Mouse (Mus musculus) cerebellum, adult 9-10 months (tissue): Measurements from ENCODE around the gene Medag.

Source experiments
- DNase-seq: peaks from one replicate; pipeline ENCODE4 v3.0.0; 2022

The Medag gene

DNA sequence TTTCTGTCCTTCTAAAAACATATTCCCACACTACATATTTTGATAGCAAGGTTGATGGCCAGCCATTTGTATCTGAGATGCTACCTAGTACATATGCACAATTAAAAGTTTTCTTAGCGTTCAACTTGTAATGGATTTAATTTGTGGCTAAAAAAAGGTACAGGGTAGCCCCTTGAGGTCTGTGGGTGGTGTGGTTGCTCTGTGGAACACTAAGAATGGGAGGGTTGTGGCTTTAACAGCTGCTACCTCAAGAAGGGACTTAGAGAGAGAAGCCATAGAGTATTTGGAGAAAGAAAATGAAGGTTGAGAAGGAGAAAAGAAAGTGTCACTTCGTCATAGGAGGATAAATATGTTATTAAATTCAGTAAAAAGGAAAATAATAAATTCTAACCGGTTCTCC lies 19.4 kb downstream of the Medag start:
- DNase-seq, result no peak

DNA sequence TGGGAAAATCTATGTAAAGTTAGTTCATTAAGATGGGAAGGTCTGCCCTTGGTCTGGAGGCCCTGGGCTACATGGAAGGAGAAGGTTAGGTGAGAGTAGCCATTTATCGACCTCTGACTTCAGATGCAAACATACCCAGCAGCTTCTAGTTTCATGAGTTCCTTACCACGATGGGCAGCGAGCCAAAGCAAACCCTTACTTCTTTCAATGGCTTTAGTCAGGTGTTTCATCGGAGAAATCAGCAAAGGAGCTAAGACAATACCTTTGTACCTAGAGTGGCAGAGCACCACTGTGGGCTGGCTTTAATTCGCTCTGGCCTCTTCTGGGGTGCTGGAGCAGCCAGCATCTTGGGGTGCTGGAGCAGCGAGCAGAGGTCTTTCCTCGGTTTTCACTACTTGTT lies 22.1 kb downstream of the Medag start:
- DNase-seq, result no peak

DNA sequence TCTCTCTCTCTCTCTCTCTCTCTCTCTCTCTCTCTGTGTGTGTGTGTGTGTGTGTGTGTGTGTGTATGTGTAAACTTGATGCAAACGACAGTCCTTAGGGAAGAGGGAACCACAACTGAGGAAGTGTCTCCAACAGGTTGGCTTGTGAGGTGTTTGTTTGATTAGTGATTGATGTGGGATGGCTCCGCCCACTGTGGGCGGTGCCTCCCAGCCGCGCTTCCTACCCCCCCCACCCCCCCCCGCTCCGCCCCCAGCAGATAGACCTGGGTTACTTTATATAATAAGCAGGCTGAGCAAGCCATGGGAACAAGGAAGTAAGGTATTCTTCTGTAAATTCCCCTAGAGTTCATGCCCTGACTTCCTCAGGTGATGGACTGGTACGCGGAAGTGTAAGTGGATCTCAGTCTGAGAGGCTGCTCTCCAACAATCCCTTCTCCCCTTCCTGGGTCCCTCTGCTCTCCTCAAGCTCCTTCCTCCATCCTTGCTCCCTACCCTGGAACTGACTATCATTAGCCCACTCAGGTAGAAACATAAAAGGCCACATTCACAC lies 22.7 kb downstream of the Medag start:
- DNase-seq, result no peak

DNA sequence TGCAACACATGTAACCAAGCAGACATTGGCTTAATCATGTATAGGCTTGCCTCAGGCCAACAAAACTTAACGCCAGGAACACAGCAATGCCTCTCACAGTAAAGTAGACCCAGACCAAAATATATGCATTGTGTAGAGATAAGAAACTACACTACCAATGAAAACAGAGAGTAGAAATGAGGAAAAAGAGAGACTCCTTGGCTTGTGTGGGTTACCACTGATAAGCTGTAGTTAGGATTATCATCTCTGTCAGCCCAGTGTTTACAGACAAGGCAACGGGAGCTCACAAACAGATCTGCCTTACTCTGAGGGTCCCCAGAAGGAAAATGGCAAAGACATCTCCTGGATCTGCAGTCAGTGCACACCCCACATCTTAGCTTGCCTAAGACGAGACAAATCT lies 25.0 kb downstream of the Medag start:
- no peak for DNase-seq

DNA sequence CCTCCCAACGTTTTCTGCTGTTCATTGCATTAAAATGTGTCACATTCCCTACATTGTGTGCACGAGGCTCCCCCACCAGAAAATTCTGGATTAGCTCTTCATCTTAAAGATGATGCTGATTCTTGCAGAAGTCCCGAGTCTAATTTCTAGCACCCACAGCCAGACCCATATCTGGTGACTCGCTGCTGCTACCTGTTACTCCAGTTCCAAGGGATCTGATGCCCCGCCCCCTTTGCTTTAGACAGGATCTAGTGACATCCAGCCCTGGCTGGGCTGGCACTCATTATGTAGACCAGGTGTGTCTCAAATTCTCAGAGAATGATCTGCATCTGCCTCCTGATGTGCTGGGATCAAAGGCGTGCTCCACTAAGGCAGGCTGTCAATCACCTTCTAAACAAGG lies 25.6 kb downstream of the Medag start:
- DNase-seq, result no peak

DNA sequence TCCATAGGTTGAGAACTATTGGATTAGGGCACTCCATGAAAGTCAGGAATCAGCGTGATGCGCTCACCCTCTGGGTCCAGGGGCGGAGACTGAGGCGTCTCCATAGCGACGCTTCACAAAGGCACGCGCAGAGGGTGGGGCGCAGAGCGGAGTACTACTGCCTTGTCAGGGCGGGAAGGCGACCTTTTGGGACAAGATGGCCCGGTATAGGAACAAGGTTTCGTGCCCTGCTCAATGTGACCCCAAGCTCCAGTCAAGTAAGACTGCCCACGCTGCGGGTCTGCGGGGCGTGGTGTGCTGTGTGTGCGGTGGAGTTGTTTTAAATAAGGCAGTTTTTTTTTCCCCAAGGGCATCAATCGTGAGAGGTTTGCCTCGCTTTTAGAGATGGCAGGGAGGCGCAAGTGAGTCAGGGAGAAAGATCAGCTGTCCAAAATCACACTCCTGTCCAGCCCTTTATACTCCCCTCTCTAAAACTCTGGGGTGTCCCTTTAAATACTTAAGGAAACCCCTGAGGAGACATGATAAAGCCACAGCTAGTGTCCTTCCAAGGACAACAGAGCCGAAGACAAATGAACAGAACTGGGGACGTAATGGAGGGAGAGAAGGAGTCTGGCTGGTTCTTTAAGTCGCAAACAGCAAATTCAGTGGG lies 28.1 kb downstream of the Medag start, which contains the start of gene Tex26:
Tex26 (plus strand) TSS at position 130 of the 649 bp plus-strand sequence.
- DNase-seq, result peak; percentile 59

DNA sequence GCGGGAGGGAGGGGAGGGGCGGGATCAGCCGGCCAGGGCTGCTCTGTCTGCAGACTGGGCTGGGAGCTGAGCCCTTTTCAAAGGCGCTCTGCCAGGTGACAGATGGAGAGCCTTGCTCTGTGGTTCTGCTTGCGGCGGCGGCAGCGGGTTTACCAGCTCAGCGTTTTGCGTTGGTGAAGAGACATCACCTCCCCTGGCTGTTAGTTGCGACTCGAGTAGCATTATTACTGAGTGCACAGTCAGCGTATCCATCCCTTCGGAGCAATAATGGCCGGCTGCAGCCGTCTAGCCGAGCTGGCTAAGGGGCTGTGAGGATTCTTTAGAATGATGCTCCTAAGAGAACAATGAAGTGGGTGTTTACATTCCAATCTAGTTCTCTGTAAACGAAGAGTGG lies 28.6 kb downstream of the Medag start:
- DNase-seq, result peak; percentile 96

DNA sequence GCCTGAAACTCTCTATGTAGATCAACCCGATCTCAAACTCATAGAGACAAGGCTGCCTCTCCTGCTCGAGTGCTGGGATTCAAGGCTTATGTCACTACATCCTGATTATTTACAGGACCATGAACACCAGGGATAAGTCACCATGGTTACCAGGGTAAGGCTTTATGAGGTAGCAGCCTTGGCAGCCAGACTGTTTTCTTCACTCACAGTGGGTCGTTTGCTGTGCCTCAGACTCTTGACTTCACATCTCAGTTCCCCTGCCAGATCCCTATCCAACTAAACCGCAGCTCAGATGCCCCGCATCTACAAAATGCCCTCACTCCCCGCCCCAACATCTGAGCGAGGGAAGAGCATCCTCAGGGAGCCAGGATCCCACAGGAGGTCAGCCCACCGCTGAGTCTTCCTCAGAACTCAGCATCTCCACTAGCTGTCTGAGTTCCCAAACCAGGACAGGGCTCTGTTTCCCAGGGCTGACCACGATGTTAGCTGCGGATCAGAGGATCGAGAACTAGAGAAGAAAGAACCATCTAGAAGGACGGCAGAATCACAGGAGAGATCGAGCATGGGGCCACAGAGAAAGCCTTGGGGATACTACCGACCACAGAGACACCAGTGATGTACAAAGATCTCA lies 30.2 kb downstream of the Medag start:
- peak; percentile 51 for DNase-seq

DNA sequence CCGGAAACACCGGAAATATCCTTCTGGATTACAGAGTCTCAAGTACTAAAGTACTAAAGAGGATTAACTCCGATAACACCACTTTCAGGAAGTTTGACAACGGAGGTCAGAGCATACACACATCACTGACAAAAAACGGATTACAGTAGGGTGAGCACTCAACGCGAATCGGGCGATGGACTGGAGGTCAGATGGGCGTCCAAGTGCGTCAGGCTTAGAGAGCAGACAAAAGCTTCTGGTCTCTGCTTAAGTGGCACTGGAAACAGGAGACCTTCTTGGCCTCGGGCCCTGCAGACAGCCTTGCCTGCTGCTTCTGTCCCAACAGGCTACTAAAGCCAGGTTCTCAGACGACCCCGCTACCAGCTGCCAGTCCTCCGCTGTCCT lies 30.7 kb downstream of the Medag start:
- DNase-seq, result peak; percentile 40

DNA sequence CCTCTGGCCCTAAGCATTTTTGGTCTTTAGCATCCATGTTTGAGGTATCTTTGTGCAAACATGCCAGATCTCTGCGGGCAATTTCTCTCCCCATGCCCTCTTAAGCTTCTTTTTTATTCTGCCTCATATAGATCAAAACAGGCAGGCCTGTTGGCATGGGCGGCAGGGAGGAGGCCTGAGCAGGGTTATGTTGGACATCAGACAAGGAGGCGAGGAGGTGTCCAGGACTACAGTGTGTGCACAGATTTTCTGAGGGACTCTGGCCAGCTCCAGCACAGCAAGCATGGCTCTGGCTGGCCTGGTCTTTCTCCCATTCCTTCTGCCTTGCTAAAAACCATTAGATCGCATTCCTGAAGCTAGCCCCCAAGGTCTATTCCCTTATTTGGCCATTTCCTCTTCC lies 32.9 kb downstream of the Medag start:
- peak; percentile 89 for DNase-seq

DNA sequence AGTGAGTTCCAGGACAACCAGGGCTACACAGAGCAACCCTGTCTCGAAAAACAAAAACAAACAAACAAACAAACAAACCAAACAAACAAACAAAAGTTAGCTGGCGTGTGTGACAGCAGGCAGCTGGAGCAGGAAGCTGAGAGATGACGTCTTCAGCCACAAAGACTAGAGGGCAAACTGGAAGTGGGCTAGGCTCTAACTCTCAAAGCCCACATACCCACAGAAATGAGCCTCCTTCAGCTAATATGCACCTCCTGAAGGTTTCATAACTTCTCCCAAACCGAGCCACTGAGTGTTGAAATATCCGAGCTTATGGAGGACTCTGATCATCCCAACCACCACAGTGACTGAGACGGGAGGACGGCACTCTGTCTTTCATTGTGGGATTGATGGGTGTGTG lies 34.9 kb downstream of the Medag start:
- DNase-seq, result no peak

DNA sequence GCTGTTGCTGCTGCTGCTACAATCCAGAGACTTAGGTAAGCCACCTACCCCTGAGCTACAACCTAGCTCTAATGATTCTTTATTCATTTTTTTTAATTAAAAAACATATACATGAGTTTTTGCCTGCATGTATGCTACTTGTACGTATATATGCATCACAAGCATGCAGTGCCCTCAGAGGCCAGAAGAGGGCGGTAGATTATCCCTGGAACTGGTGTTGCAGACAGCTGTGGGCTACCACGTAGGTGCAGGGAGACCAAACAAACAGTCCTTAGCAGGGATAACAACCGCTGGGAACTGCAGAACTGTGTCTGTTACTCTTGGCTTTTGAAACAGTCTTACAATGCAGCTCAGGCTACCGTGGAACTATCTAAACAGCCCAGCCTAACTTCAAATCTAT lies 36.2 kb downstream of the Medag start:
- no peak for DNase-seq

DNA sequence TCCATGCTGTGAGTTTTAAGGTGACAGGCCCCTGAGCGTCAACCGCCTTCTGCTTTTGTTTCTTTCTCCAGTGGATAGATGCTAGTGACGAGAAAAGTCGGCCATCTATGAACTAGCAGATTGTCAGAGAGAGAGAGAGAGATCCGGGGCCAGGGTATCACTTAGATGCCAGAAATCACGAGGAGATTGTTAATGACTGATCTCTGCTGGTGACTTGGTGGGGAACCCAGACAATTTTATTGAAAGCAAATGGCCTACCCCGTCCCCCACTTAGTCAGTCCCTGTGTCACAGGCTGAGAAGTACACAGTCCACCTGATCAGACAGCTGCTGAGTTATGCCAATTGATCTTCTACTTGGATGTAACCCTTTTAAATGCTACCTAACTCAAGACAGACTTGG lies 37.9 kb downstream of the Medag start:
- no peak for DNase-seq

DNA sequence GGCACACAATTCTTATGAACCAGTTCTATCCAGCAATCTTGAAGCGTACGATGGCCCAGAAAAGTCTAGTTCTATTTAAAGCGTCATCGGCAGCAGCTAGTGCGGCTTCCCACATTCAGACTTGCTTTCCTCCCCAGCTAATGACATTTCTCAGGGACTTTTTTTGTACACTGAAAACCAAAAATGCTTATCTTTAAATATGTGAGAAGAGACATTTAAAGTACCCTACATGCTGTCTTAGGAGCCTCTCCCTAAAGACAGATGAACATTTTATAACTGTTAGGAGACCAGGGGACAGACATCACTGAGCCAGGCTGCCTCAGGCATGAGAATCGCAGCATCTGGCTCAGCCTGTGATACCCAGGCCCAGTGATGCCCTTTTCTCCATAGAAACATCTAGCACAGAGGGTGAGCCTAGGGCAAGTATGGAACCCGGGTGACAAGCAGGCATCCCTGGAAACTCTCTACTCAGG lies 39.7 kb downstream of the Medag start:
- DNase-seq, result no peak

DNA sequence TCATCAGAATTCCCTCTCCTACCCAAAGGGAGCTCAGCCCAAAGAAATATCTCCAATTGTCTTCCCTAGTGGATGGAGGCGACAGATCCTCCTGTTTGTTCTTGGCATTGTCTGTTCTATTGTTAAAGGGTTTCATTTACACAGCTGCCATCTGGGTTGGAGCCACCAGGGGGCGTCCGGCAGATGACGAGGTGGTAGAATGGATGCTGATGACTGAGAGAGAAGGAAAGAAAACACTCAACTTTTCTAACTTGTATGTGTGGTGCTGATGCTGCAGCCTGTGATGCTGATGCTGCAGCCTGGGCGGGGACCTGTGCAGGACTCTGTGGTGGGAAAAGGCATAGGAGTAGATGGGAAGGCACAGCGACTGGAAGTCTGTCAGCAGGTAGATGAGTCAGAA lies 42.7 kb downstream of the Medag start:
- peak; percentile 78 for DNase-seq

DNA sequence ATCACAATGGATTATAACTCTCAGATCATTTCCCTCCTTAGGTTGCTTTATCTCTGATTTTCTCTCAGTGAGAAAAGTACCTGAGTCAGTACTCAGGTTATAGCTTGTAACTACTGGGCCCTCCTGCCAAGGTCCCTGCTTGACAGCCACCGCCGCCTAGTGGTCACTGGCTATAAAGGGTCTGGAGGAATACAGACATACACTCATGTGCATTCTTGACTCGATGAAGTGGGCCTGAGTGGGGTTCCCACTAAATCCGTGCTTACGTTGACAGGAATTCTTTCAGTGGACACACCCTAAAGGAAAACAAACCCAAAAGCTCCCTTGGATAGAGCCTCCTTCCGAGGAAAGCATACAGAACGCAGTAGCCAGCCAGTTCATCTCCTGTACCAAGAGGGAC lies 45.0 kb downstream of the Medag start:
- DNase-seq, result no peak

DNA sequence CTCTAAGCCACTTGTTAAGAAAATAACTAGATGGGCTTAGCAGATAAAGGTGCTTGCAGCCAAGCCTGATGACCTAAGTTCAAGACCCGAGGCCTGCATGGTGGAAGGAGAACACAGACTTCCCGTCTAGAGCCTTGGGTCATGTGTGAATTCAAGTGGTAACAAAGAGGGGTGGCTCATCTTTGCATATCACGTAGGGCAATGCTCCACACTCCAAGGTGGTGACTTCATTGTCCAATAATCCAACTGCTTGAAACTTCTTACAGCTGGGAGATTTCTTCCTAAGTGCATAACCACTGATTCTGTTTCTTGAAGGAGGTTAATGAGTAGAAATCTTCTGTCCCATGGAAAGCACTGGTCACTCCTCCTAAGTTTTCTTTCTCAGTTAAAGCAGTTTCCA lies 50.5 kb downstream of the Medag start:
- DNase-seq, result no peak

DNA sequence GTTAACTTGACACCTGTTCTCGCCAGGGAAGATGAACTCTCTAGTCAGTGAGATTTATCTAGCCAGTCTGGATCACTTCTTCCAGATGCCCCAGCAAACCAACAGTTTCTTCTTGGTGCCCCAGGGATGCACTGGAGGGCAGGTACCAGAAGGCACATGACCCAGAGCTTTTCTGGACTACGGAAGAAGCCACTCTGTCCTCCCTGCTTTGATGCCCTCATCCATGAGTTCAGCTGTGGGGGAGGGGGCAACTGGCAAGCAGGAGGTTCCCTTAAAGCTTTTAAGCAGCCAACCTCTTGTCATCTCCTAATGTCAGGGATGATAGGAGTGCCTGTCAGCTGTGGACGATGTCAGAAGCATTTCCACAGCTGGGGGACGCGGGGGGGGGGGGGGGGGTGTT lies 53.8 kb downstream of the Medag start:
- no peak for DNase-seq

DNA sequence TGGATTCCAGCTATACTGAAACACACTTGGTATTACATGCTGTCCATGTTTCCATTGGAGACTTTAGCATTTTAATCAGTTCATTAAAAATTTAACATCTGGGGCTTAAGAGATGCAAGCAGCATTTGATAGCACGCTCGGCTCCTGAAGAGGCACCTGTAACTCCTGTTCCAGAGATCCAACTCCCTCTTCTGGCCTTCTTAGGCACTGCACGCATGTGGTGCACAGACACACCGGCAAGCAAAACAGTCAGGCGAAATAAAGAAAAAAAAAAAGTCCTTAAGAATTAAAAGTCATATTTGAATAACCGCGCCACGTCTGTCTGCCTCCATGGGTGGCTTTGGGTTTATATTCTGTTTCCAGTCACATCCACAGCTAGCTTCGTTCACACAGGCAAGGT lies 62.6 kb downstream of the Medag start:
- DNase-seq, result no peak

DNA sequence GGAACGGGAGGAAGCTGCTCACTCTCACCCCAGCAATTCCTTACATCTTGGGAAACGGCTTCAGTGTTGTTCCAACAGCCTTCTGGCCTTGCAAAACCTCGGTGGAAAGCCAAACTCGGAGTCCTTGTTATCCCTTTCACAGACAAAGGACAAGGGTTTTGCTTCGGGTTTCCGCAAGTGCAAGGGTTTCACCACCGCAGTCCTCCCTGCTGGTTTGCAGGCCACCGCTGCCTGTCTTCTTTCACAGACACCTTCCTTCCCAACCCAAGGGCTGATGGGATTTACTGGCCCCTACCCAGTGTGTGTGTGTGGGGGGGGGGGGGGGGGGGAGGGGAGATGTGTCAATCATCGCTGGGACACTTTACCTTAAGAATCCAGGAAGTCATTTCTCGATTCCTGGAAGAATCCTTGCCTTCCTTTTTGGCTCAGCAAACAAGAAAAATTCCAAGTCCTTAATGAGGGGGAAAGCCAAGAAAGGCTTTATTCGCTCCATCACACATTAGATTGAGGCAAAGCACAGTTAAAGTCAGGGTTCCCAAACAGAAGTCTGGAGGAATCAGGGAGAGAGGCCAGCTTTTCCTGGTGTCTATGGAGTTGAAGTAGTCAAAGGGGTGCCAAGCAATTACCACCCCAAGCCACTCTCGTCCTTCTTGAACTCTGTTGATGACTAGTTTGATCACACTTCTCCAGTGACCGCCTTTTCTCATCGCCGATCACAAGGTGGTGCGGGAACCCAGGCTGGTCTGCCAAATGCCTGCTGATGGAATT lies 63.3 kb downstream of the Medag start:
- DNase-seq, result no peak
